Mouse (Mus musculus): ENCODE measurements around the gene Dnajc30.
"Not testable (repeated sequence)": the region's sequence is repeated elsewhere in the genome, so short reads cannot be mapped to it uniquely, and the experiment has no call there.

Gene Dnajc30

DNA sequence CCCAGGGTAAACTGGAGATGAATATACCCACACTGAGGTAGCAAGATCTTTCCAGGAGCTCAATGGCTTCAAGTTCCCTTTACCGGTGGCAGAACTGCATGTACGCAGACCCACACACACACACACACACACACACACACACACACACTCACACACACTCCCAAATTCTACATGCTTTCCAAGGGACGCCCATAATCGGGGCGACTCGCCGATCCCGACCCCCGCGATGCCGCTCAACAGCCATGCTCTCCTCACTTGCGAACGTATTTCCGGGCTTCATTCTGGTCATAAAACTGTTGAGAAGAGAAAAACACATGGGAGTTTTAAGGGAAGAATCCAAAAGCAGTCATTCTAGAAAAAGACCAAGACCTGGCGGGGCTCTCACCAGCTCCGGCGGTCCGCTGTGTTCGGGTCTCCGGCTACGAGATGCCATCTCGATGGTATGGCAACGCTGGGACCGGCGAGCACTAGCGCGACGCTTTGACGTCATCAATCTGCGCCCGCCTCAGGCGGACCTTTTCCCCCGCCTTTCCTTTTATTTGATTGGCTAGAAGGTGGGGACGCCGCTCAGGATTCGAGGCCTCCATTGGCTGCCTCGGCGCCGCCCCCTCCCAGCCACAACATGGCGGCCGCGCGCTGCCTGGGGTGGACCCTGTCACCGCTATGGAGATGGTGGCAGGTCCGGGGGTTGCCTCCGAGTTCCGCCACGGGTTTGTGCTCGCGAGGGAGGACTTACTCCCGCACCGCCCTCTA, at the start of gene Dnajc30:
TSS of gene Dnajc30 (plus strand) at position 574 of the 753 bp plus-strand sequence.
- peak; percentile 97 for DNase-seq (ENCODE audit: low read depth, low spot score)

- peak; percentile 84 for DNase-seq (ENCODE audit: low read depth, low spot score)
Measured at GRCm38 (mm10) chr5:135015497-135015896, 48.5 kb upstream of the Dnajc30 start.

DNA sequence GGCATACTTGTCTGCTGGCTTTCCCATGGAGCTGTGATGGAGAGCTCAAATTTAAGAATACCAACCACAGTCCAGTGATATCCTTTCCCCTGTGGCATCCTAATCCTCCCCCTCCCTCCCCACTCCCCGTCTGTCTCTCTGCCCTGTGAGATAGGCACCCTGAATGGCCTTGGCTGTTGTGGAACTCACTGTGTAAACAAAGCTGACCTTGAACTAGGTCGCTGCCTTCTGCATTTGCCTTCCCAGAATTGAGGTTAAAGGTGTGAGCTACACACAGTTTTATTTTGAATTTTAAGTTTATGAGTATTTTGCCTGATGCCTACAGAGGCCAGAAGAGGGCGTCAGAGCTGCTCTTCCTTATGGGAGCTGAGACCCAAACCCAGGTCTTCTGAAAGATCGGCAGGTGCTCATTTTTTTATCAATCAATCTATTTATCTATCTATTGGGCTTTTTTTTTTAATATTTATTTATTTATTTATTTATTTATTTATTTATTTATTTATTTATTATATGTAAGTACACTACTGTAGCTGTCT, 47.7 kb upstream of the Dnajc30 start:
- DNase-seq (ENCODE audit: low read depth, low spot score): peak; percentile 36

- DNase-seq (ENCODE audit: low read depth, low spot score): no peak
Measured at GRCm38 (mm10) chr5:135021814-135022213, 42.2 kb upstream of the Dnajc30 start.

DNA sequence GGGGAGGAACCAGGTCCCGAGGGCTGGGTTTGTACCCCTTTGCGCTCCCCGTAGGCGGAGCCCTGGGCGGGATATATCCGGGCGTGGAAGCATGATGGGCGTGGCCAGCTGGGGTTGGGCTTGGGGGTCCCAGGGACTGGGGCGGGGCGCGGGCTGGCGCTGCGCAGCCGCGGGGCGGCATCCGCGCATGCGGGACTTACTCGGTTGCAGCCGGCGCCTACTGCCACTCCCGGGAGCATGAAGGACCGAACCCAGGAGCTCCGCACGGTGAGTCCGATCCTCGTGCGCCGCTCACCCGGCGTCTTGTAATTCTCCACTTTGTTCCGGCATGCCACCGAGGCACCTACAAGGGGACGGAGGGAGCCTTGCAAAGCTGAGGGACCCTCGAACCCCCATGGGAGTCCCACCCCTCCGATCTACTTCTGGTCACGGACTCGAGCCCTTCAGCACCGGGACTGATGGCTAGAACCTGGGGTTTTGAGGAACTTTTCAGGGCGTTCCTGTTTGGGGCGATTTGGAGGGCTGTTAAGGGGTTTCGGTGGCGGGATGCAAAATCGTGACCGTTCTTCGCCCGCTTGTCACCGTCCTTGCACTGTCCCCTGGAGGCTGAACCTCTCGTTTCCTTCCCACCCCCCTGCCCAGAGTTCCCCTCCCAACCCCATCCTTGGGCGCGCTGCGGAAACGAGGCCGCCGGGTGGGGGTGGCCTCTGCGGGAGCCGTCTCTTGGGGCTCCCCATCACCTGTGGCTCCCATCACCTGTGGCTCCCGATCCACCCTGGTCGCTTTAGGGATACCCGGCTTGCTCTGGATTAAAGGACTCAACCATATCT, 40.4 kb upstream of the Dnajc30 start, which contains the start of gene Stx1a:
TSS of gene Stx1a (plus strand) at position 139 of the 830 bp plus-strand sequence.
- DNase-seq (ENCODE audit: low read depth, low spot score): peak; percentile 94

- no peak for DNase-seq (ENCODE audit: low read depth, low spot score)
Measured at GRCm38 (mm10) chr5:135024665-135025224, 39.3 kb upstream of the Dnajc30 start.

DNA sequence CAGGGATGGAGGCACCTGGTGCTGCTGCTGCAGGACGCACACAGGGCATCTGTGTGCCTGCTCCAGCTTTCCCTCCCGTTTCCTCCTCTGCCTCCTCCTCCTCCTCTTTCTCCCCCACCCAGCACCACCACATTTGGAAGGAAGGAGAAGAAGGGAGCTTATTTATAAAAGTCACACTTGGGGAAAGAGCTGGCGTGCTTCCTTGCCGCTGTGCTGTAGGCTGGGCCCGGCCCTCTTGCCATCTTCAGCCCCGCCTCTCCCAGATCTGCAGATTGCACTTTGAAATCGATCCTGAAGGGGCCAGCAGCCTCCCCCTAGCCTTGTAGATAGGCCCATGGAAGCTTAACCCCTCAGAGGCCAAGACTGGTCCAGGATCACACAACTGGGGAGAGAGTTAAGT, 38.1 kb upstream of the Dnajc30 start:
- no peak for DNase-seq (ENCODE audit: low read depth, low spot score)

DNA sequence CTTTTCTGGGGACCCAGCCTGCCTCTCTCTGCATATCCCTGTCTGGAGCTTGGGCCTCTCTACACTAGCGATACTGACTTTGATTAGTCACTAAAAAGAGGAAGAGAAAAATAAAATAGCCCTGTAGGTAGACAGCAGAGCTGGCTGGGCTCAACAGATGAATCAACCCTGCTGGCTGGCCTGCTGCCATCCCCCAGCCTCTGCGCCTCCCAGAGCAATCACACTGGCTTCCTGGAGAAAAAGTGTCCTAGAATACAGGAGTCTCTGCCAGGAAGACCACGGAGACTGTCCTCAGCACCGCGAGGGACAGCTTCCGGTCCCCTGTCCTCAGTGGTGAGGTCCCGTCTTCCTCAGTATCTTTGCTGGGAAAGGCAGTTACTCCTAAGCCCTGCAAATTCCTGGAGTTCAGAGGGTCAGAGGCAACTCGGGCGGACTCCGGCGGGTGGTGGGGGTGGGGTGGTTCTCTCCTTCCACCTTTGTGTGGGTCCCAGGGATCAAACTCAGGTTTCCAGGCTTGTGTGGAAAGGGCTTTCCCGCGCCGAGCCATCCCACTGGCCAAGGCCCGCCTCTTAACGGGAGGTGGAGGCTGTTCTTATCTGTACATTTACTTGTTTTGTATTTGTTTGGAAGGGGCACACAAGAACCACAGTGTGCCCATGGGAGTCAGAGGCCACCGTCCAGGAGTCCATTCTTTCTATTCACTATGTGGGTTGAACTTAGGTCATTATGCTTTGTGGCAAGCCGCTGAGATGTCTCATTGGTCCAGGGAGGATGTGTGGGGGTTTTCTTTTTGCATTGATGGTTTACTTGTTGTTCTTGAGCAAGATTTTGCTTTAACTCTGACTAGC, 34.8 kb upstream of the Dnajc30 start:
- peak; percentile 51 for DNase-seq (ENCODE audit: low read depth, low spot score)

DNA sequence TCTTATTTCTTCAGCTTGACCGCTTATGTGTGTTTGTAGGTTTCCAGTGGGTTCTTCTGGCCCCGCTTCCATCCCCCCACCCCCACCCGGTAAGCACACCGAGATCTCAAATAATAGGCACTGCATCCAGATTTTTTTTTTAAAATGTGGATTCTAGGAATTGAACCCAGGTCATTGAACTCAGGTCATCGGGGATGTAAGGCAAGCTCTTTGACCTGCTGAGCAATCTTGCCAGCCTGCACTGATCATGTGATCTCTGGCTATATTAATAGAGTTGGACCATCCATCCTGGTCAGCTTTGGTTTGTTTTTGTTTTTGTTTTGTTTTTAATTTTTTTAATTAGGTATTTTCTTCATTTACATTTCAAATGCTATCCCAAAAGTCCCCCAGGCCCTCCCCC, 31.4 kb upstream of the Dnajc30 start:
- no peak for DNase-seq (ENCODE audit: low read depth, low spot score)

GRCm38 (mm10) chr5:135034593-135034992, 29.4 kb upstream of the Dnajc30 start:
- DNase-seq (ENCODE audit: low read depth, low spot score): no peak

- DNase-seq (ENCODE audit: low read depth, low spot score): no peak
Measured at GRCm38 (mm10) chr5:135035608-135036359, 28.2 kb upstream of the Dnajc30 start.

- no peak for DNase-seq (ENCODE audit: low read depth, low spot score)
Measured at GRCm38 (mm10) chr5:135037946-135038345, 26.1 kb upstream of the Dnajc30 start.

DNA sequence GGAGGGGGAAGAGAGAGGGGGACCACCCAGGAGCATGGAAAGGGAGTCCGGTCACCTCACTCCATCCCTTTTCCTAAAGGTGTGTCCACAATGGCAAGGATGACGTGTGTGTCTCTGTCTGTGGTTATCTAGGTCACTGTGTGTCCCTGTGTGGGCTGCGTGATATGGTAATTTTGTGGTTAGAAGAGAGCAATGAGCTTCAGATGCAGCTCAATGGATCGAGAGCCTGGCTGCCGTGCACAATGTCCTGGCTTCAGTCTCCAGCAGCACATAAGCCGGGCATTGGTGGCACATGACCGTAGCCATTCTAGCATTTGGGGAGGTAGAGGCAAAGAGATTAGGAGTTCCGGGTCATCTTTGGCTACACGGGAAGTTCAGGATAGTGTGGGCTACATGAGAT, 24.5 kb upstream of the Dnajc30 start:
- DNase-seq (ENCODE audit: low read depth, low spot score): no peak

GRCm38 (mm10) chr5:135040059-135040458, 23.9 kb upstream of the Dnajc30 start:
- no peak for DNase-seq (ENCODE audit: low read depth, low spot score)

- no peak for DNase-seq (ENCODE audit: low read depth, low spot score)
Measured at GRCm38 (mm10) chr5:135040777-135041176, 23.2 kb upstream of the Dnajc30 start.

- DNase-seq (ENCODE audit: low read depth, low spot score): no peak
Measured at GRCm38 (mm10) chr5:135042105-135042788, 21.8 kb upstream of the Dnajc30 start.

DNA sequence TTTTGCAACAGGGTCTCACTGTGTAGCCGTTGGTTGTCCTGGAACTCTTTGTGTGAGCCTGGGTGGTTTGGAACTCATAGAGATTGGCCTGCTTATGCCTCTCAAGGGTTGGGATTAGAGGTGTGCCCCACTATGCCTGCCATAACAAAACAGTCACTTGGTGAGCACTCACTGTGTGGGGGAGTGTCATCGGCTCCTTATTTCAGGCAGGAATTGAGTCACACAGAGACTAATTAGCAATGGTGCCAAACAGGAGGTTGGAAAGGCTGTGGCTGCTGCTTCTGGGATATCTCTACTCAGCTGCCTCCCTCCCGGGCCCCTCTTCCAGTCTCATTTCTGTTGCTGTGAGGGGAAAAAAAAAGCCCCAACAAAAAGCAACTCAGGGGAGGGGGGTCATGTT, 19.4 kb upstream of the Dnajc30 start:
- DNase-seq (ENCODE audit: low read depth, low spot score): no peak

- DNase-seq (ENCODE audit: low read depth, low spot score): no peak
Measured at GRCm38 (mm10) chr5:135048539-135048938, 15.5 kb upstream of the Dnajc30 start.

GRCm38 (mm10) chr5:135049268-135049667, 14.7 kb upstream of the Dnajc30 start:
- DNase-seq (ENCODE audit: low read depth, low spot score): not testable (repeated sequence)

DNA sequence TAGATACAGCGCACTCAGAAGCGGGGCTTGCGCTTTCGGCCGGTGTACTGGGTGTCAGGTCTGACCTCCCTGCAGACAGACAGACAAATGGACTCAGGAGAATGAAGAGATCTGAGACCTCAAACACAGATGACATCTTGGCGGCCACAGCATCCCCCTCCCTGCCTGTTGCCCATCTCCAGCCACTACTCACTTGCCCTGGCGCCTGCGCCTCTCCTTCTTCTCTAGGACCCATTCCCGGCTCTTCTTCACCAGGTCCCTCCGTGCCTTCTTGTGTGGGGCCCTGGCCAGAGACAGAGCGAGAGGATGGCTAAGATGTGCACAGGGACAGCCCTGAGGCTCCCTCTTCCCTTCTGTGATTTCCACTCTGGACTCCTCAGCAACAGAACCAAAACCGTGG, 10.6 kb upstream of the Dnajc30 start:
- no peak for DNase-seq (ENCODE audit: low read depth, low spot score)

Data from A20 (cell line).